Mouse (Mus musculus): ENCODE data around the gene Slc3a2.

- no peak for TF ChIP-seq POLR2A (IDR thresholded peaks at IDR 0.05; ENCODE audit: borderline replicate concordance, extremely low read depth, insufficient read depth, insufficient read length, poor library complexity, severe bottlenecking)
- no peak for TF ChIP-seq CTCF (IDR thresholded peaks at IDR 0.05; ENCODE audit: borderline replicate concordance, extremely low read depth, insufficient read depth, insufficient read length)
These were observed 44.0 kb downstream of the Slc3a2 start for GRCm38 (mm10) chr19:8679031-8679779.

Data from brain, embryonic 14.5 days (tissue).